Mouse (Mus musculus): ENCODE data around the gene Larp1b. TPM values are rescaled to one million over a fixed set of nuclear protein-coding genes. Genes with fewer than 3 reads are reported as not detected.

Larp1b gene
- polyA plus RNA-seq, 1 experiment from 2014 or later: 26.3 TPM

- no peaks in the 10 kb centered on the region for H3K36me3 ChIP-seq (ENCODE audit: insufficient read depth, low read length)
- no peak overlapping the region for H3K27ac ChIP-seq
- H3K9me3 ChIP-seq (replicated peaks; ENCODE audit: low read length): no peaks in the 10 kb centered on the region
- H3K4me2 ChIP-seq (ENCODE audit: low read length): no peak overlapping the region
- 76% methylated on average over 2 of the region's 2 CpGs for WGBS
- no peak for ATAC-seq (replicated peaks; ENCODE audit: low FRiP score, low read depth)
- no peak for TF ChIP-seq CTCF (IDR thresholded peaks at IDR 0.05; ENCODE audit: low read depth)
- H3K27me3 ChIP-seq (ENCODE audit: insufficient read depth, low read length): no peaks in the 10 kb centered on the region
- DNase-seq (ENCODE audit: low spot score): no peak
- no peak overlapping the region for H3K9ac ChIP-seq (ENCODE audit: low read depth, low read length)
- H3K4me1 ChIP-seq (replicated peaks; ENCODE audit: insufficient read depth, low read length): no peaks in the 10 kb centered on the region
- no peak overlapping the region for H3K4me3 ChIP-seq (replicated peaks; ENCODE audit: low read depth, low read length)
Observed at GRCm38 (mm10) chr3:41058395-41058794, 108.8 kb downstream of the Larp1b start.

- ATAC-seq (replicated peaks; ENCODE audit: low FRiP score, low read depth) (no peak), DNase-seq (ENCODE audit: low spot score) (no peak)
- Histone ChIP-seq H3K36me3 (ENCODE audit: insufficient read depth, low read length) (no peaks in the 10 kb centered on the region), H3K27ac (no peak overlapping the region), H3K27me3 (ENCODE audit: insufficient read depth, low read length) (no peaks in the 10 kb centered on the region), H3K4me1 (replicated peaks; ENCODE audit: insufficient read depth, low read length) (no peaks in the 10 kb centered on the region), H3K9ac (ENCODE audit: low read depth, low read length) (no peak overlapping the region), H3K4me3 (replicated peaks; ENCODE audit: low read depth, low read length) (no peak overlapping the region), H3K9me3 (replicated peaks; ENCODE audit: low read length) (no peaks in the 10 kb centered on the region), H3K4me2 (ENCODE audit: low read length) (no peak overlapping the region)
- no peak for TF ChIP-seq CTCF (IDR thresholded peaks at IDR 0.05; ENCODE audit: low read depth)
- WGBS: 98% methylated on average over 3 of the region's 3 CpGs
Observed at GRCm38 (mm10) chr3:41059249-41059648, 109.6 kb downstream of the Larp1b start.

- H3K9ac ChIP-seq (ENCODE audit: low read depth, low read length): no peak overlapping the region
- DNase-seq (ENCODE audit: low spot score) (no peak), ATAC-seq (replicated peaks; ENCODE audit: low FRiP score, low read depth) (no peak)
- H3K9me3 ChIP-seq (replicated peaks; ENCODE audit: low read length): no peaks in the 10 kb centered on the region
- H3K4me1 ChIP-seq (replicated peaks; ENCODE audit: insufficient read depth, low read length): no peaks in the 10 kb centered on the region
- 78% methylated on average over 3 of the region's 3 CpGs for WGBS
- TF ChIP-seq CTCF (IDR thresholded peaks at IDR 0.05; ENCODE audit: low read depth): no peak
- no peaks in the 10 kb centered on the region for H3K36me3 ChIP-seq (ENCODE audit: insufficient read depth, low read length)
- H3K4me3 ChIP-seq (replicated peaks; ENCODE audit: low read depth, low read length): no peak overlapping the region
- H3K4me2 ChIP-seq (ENCODE audit: low read length): no peak overlapping the region
- no peak overlapping the region for H3K27ac ChIP-seq
- no peaks in the 10 kb centered on the region for H3K27me3 ChIP-seq (ENCODE audit: insufficient read depth, low read length)
Observed at GRCm38 (mm10) chr3:41061831-41062565, 112.4 kb downstream of the Larp1b start.

GRCm38 (mm10) chr3:41062758-41063157 lies 113.1 kb downstream of the Larp1b start:
- Histone ChIP-seq H3K9me3 (replicated peaks; ENCODE audit: low read length) (no peaks in the 10 kb centered on the region), H3K4me1 (replicated peaks; ENCODE audit: insufficient read depth, low read length) (no peaks in the 10 kb centered on the region), H3K4me2 (ENCODE audit: low read length) (no peak overlapping the region), H3K36me3 (ENCODE audit: insufficient read depth, low read length) (no peaks in the 10 kb centered on the region), H3K9ac (ENCODE audit: low read depth, low read length) (no peak overlapping the region), H3K27me3 (ENCODE audit: insufficient read depth, low read length) (no peaks in the 10 kb centered on the region), H3K4me3 (replicated peaks; ENCODE audit: low read depth, low read length) (no peak overlapping the region), H3K27ac (no peak overlapping the region)
- no peak for TF ChIP-seq CTCF (IDR thresholded peaks at IDR 0.05; ENCODE audit: low read depth)
- no peak for DNase-seq (ENCODE audit: low spot score)
- 95% methylated on average over 2 of the region's 2 CpGs for whole genome bisulfite sequencing
- no peak for ATAC-seq (replicated peaks; ENCODE audit: low FRiP score, low read depth)

- DNase-seq (ENCODE audit: low spot score) (no peak), ATAC-seq (replicated peaks; ENCODE audit: low FRiP score, low read depth) (no peak)
- Histone ChIP-seq H3K27me3 (ENCODE audit: insufficient read depth, low read length) (no peaks in the 10 kb centered on the region), H3K9ac (ENCODE audit: low read depth, low read length) (no peak overlapping the region), H3K36me3 (ENCODE audit: insufficient read depth, low read length) (0 out of 2 replicates have a peak, but pooled peaks cover 10% of the 10 kb centered on the region), H3K9me3 (replicated peaks; ENCODE audit: low read length) (no peaks in the 10 kb centered on the region), H3K4me2 (ENCODE audit: low read length) (no peak overlapping the region), H3K27ac (no peak overlapping the region), H3K4me3 (replicated peaks; ENCODE audit: low read depth, low read length) (no peak overlapping the region), H3K4me1 (replicated peaks; ENCODE audit: insufficient read depth, low read length) (no peaks in the 10 kb centered on the region)
- no peak for TF ChIP-seq CTCF (IDR thresholded peaks at IDR 0.05; ENCODE audit: low read depth)
- WGBS: 72% methylated on average over 2 of the region's 2 CpGs
Observed at GRCm38 (mm10) chr3:41065320-41065719, 115.7 kb downstream of the Larp1b start.

- no peak overlapping the region for H3K27ac ChIP-seq
- H3K4me3 ChIP-seq (replicated peaks; ENCODE audit: low read depth, low read length): no peak overlapping the region
- 0 out of 2 replicates have a peak, but pooled peaks cover 10% of the 10 kb centered on the region for H3K36me3 ChIP-seq (ENCODE audit: insufficient read depth, low read length)
- no peak overlapping the region for H3K4me2 ChIP-seq (ENCODE audit: low read length)
- no peaks in the 10 kb centered on the region for H3K27me3 ChIP-seq (ENCODE audit: insufficient read depth, low read length)
- H3K4me1 ChIP-seq (replicated peaks; ENCODE audit: insufficient read depth, low read length): no peaks in the 10 kb centered on the region
- DNase-seq (ENCODE audit: low spot score): peak; percentile 24
- 43% methylated on average over 2 of the region's 2 CpGs for WGBS
- peak; percentile 60 for TF ChIP-seq CTCF (IDR thresholded peaks at IDR 0.05; ENCODE audit: low read depth)
- ATAC-seq (replicated peaks; ENCODE audit: low FRiP score, low read depth): no peak
- no peaks in the 10 kb centered on the region for H3K9me3 ChIP-seq (replicated peaks; ENCODE audit: low read length)
- H3K9ac ChIP-seq (ENCODE audit: low read depth, low read length): no peak overlapping the region
Observed at GRCm38 (mm10) chr3:41070519-41070918, 120.9 kb downstream of the Larp1b start.
